Mouse (Mus musculus): ENCODE results near the gene Atp5g1.
"Not testable (repeated sequence)": the region's sequence is repeated elsewhere in the genome, so short reads cannot be mapped to it uniquely, and the experiment has no call there.

Gene Atp5g1

GRCm38 (mm10) chr11:96075509-96076220 lies at the start of gene Atp5g1:
Gene Atp5g1, minus strand, starts transcription at chr11:96075670.
- DNase-seq (ENCODE audit: low spot score in 2 of 2) = peak; percentile 97 to 99

- no peak for DNase-seq (ENCODE audit: low spot score in 2 of 2)
Measured at GRCm38 (mm10) chr11:96124052-96124914, 48.8 kb upstream of the Atp5g1 start.

GRCm38 (mm10) chr11:96122806-96123205 lies 47.3 kb upstream of the Atp5g1 start:
- DNase-seq (ENCODE audit: low spot score in 2 of 2) = not testable (repeated sequence)

GRCm38 (mm10) chr11:96119401-96119800 lies 43.9 kb upstream of the Atp5g1 start:
- no peak for DNase-seq (ENCODE audit: low spot score in 2 of 2)

- not testable (repeated sequence) for DNase-seq (ENCODE audit: low spot score in 2 of 2)
Measured at GRCm38 (mm10) chr11:96116925-96117324, 41.5 kb upstream of the Atp5g1 start.

GRCm38 (mm10) chr11:96116116-96116515 lies 40.6 kb upstream of the Atp5g1 start:
- DNase-seq (ENCODE audit: low spot score in 2 of 2) = no peak

- no peak for DNase-seq (ENCODE audit: low spot score in 2 of 2)
Measured at GRCm38 (mm10) chr11:96115416-96115815, 39.9 kb upstream of the Atp5g1 start.

GRCm38 (mm10) chr11:96114077-96114476 lies 38.6 kb upstream of the Atp5g1 start:
- no peak for DNase-seq (ENCODE audit: low spot score in 2 of 2)

GRCm38 (mm10) chr11:96111751-96112150 lies 36.3 kb upstream of the Atp5g1 start, which contains the start of gene Calcoco2:
Gene Calcoco2, minus strand, starts transcription at chr11:96111964.
- DNase-seq (ENCODE audit: low spot score in 2 of 2) = no peak

- not testable (repeated sequence) for DNase-seq (ENCODE audit: low spot score in 2 of 2)
Measured at GRCm38 (mm10) chr11:96110950-96111349, 35.5 kb upstream of the Atp5g1 start.

GRCm38 (mm10) chr11:96108376-96108775 lies 32.9 kb upstream of the Atp5g1 start:
- DNase-seq (ENCODE audit: low spot score in 2 of 2) = no peak

- peak; percentile 29 to 67 for DNase-seq (ENCODE audit: low spot score in 2 of 2)
Measured at GRCm38 (mm10) chr11:96093361-96093760, 17.9 kb upstream of the Atp5g1 start.

GRCm38 (mm10) chr11:96092674-96093291 lies 17.3 kb upstream of the Atp5g1 start:
- no peak for DNase-seq (ENCODE audit: low spot score in 2 of 2)

- DNase-seq (ENCODE audit: low spot score in 2 of 2) = no peak
Measured at GRCm38 (mm10) chr11:96091073-96091472, 15.6 kb upstream of the Atp5g1 start.

- DNase-seq (ENCODE audit: low spot score in 2 of 2) = no peak
Measured at GRCm38 (mm10) chr11:96087981-96088380, 12.5 kb upstream of the Atp5g1 start.

GRCm38 (mm10) chr11:96082682-96083081 lies 7.2 kb upstream of the Atp5g1 start:
- DNase-seq (ENCODE audit: low spot score in 2 of 2) = no peak

GRCm38 (mm10) chr11:96080736-96081135 lies 5.3 kb upstream of the Atp5g1 start:
- DNase-seq (ENCODE audit: low spot score in 2 of 2) = no peak

- no peak for DNase-seq (ENCODE audit: low spot score in 2 of 2)
Measured at GRCm38 (mm10) chr11:96076221-96077105, 993 bp upstream of the Atp5g1 start.

- no peak for DNase-seq (ENCODE audit: low spot score in 2 of 2)
Measured at GRCm38 (mm10) chr11:96075177-96075508, 327 bp downstream of the Atp5g1 start.

- no peak for DNase-seq (ENCODE audit: low spot score in 2 of 2)
Measured at GRCm38 (mm10) chr11:96074351-96075176, 906 bp downstream of the Atp5g1 start.
